In genomic region chr6:91713370-91713896, GRCm38 (mm10) we compare ENCODE assay signal across 9 mouse cellular contexts. TPM values are rescaled to one million over a fixed set of nuclear protein-coding genes. Genes with fewer than 3 reads are reported as not detected.
DNase-seq lines count a peak whose midpoint lies in the region; ATAC-seq lines count a peak whose summit lies in the region.
"Had no signal": no experiment of that assay in that cellular context is flagged by ENCODE, and none has a peak within 500 bp of the region (broad histone marks: within the 10 kb centered on the region; RNA-seq: fewer than 3 reads in every experiment).

No protein-coding gene starts in this region.

- H3K4me2 ChIP-seq in heart, embryonic 13.5 days: peak overlapping the region; percentile 20; the same call in 1 of the 2 replicates
- no peak overlapping the region for H3K4me2 ChIP-seq in heart, embryonic 12.5 days
- H3K4me2 ChIP-seq in midbrain, embryonic 11.5 days: 0 out of 2 replicates have a peak overlapping the region, but pooled peaks have one; percentile 2

- H3K4me1 ChIP-seq in heart, embryonic 13.5 days: peaks cover 31% of the 10 kb centered on the region
- peaks cover 34% of the 10 kb centered on the region for H3K4me1 ChIP-seq in heart, embryonic 12.5 days (replicated peaks)
- H3K4me1 ChIP-seq in hindbrain, embryonic 10.5 days (replicated peaks): peaks cover 67% of the 10 kb centered on the region
- H3K4me1 ChIP-seq in midbrain, embryonic 11.5 days (ENCODE audit: control insufficient read depth, insufficient read depth, low read length): peaks cover 25% of the 10 kb centered on the region

- H3K27me3 ChIP-seq in heart, embryonic 13.5 days (replicated peaks): no peaks in the 10 kb centered on the region
- no peaks in the 10 kb centered on the region for H3K27me3 ChIP-seq in heart, embryonic 12.5 days (replicated peaks)
- H3K27me3 ChIP-seq in hindbrain, embryonic 10.5 days (ENCODE audit: insufficient read depth, poor library complexity, severe bottlenecking): no peaks in the 10 kb centered on the region
- H3K27me3 ChIP-seq in midbrain, embryonic 11.5 days (ENCODE audit: control insufficient read depth, insufficient read depth, low read length): no peaks in the 10 kb centered on the region

- peak; percentile 56 for DNase-seq in R1 (ENCODE audit: low read depth, low spot score)
- peak; percentile 67 for DNase-seq in hindbrain, embryonic 10.5 days (ENCODE audit: low spot score)
- peak; percentile 91 for DNase-seq in midbrain, embryonic 11.5 days (ENCODE audit: low spot score, missing footprints)
- no peak for DNase-seq in frontal cortex, postnatal 10 days (ENCODE audit: low spot score in 2 of 2)
- no peak for DNase-seq in cerebellum, adult 9-11 months
- DNase-seq: cerebellum, postnatal 10 days had no signal

- H3K9ac ChIP-seq in heart, embryonic 13.5 days: peak overlapping the region; percentile 57; the same call in 1 of the 2 replicates
- H3K9ac ChIP-seq in heart, embryonic 12.5 days: no peak overlapping the region
- peak overlapping the region; percentile 48 for H3K9ac ChIP-seq in midbrain, embryonic 11.5 days (ENCODE audit: low read length)

- H3K36me3 ChIP-seq in heart, embryonic 13.5 days: peaks cover 36% of the 10 kb centered on the region
- peaks cover 15% of the 10 kb centered on the region for H3K36me3 ChIP-seq in heart, embryonic 12.5 days
- H3K36me3 ChIP-seq in hindbrain, embryonic 10.5 days: peaks cover 32% of the 10 kb centered on the region
- peaks cover 3% of the 10 kb centered on the region for H3K36me3 ChIP-seq in midbrain, embryonic 11.5 days (ENCODE audit: control insufficient read depth, insufficient read depth, low read length)

- ATAC-seq in heart, embryonic 13.5 days (ENCODE audit: extremely low read depth, insufficient number of reproducible peaks, low FRiP score, low TSS enrichment): no peak
- no peak for ATAC-seq in heart, embryonic 12.5 days (ENCODE audit: insufficient number of reproducible peaks, low FRiP score)
- peak; percentile 47 for ATAC-seq in midbrain, embryonic 11.5 days (ENCODE audit: low FRiP score)
- no peak for ATAC-seq in megakaryocyte-erythroid progenitor cell, adult 5-6 weeks (replicated peaks; ENCODE audit: low FRiP score, low TSS enrichment, poor library complexity, severe bottlenecking)

- no peak overlapping the region for H3K4me3 ChIP-seq in heart, embryonic 13.5 days
- no peak overlapping the region for H3K4me3 ChIP-seq in heart, embryonic 12.5 days
- H3K4me3 ChIP-seq in hindbrain, embryonic 10.5 days: peak overlapping the region; percentile 30
- no peak overlapping the region for H3K4me3 ChIP-seq in midbrain, embryonic 11.5 days (ENCODE audit: low read depth, low read length)

- WGBS in heart, embryonic 13.5 days: 23% methylated on average over 5 of the region's 5 CpGs
- 28% methylated on average over 5 of the region's 5 CpGs for WGBS in heart, embryonic 12.5 days
- whole genome bisulfite sequencing in hindbrain, embryonic 10.5 days: 4% methylated on average over 5 of the region's 5 CpGs
- WGBS in midbrain, embryonic 11.5 days: 2% methylated on average over 5 of the region's 5 CpGs

- H3K9me3 ChIP-seq in heart, embryonic 13.5 days: 0 out of 2 replicates have a peak, but pooled peaks cover 5% of the 10 kb centered on the region
- H3K9me3 ChIP-seq in heart, embryonic 12.5 days (replicated peaks): no peaks in the 10 kb centered on the region
- H3K9me3 ChIP-seq in hindbrain, embryonic 10.5 days: no peaks in the 10 kb centered on the region
- H3K9me3 ChIP-seq in midbrain, embryonic 11.5 days (ENCODE audit: control insufficient read depth, low read length): no peaks in the 10 kb centered on the region

- H3K27ac ChIP-seq in heart, embryonic 13.5 days (replicated peaks): peak overlapping the region; percentile 55
- no peak overlapping the region for H3K27ac ChIP-seq in heart, embryonic 12.5 days (ENCODE audit: poor library complexity, severe bottlenecking)
- H3K27ac ChIP-seq in hindbrain, embryonic 10.5 days: peak overlapping the region; percentile 93
- H3K27ac ChIP-seq in midbrain, embryonic 11.5 days (ENCODE audit: low read depth, low read length): peak overlapping the region; percentile 84

RNA-seq across cellular contexts. Expression of gene Slc6a6, which starts 29.6 kb away (rescaled TPM):
- 59.4 and 60.0 TPM in 2 replicates for polyA plus RNA-seq in heart, embryonic 13.5 days (2015; fragmentation: Nextera tagmentation; extraction: Ambion mirVana)
- 79.1 and 85.8 TPM in 2 replicates for polyA plus RNA-seq in heart, embryonic 12.5 days (2016; fragmentation: Nextera tagmentation; extraction: Ambion mirVana)
- 58.9 and 60.0 TPM in 2 replicates for polyA plus RNA-seq in hindbrain, embryonic 10.5 days (2016; fragmentation: Nextera tagmentation; extraction: Ambion mirVana)
- 43.6 and 45.6 TPM in 2 replicates for polyA plus RNA-seq in midbrain, embryonic 11.5 days (2014; fragmentation: Nextera tagmentation; extraction: Ambion mirVana)
- total RNA-seq in megakaryocyte-erythroid progenitor cell, adult 5-6 weeks (2014; fragmentation: Nextera tagmentation): 34.0 and 48.8 TPM in 2 replicates
- 19.8 and 21.3 TPM in 2 replicates for total RNA-seq in megakaryocyte-erythroid progenitor cell, adult 5-6 weeks (2017)

Comparison
In these comparisons a context has a peak if more than half of its experiments do, and no peak if none do; other contexts are left out.
1. DNase-seq: peak in R1 (single experiment), hindbrain, embryonic 10.5 days (single experiment) and midbrain, embryonic 11.5 days (single experiment); none in frontal cortex, postnatal 10 days (0 of 2) and cerebellum, adult 9-11 months (single experiment).